Mouse (Mus musculus) E14TG2a.4 (cell line): ENCODE measurements at regions not wholly inside any gene's neighbourhood (a gene's known extent, or its start where the extent isn't known, plus 50 kb on each side); places are given as distances from the start of the nearest gene placed in this dataset.

ENCODE experiments used
- H3K27me3 ChIP-seq: 2 replicates; pipeline ENCODE4 v1.6.1; 2014; ENCODE audit warnings: low read length, control low read depth; ENCODE audit not compliant: insufficient read depth
- H3K36me3 ChIP-seq: 2 replicates; pipeline ENCODE4 v1.6.1; 2014; ENCODE audit warnings: low read length, control low read depth; ENCODE audit not compliant: insufficient read depth
- H3K4me1 ChIP-seq: replicated peaks from 2 replicates; pipeline ENCODE4 v1.6.1; 2014; ENCODE audit warnings: low read depth, low read length, control low read depth
- H3K4me3 ChIP-seq: replicated peaks from 2 replicates; pipeline ENCODE4 v1.5.1; 2014; ENCODE audit warnings: mild to moderate bottlenecking, low read length
- H3K9me3 ChIP-seq: 2 replicates; pipeline ENCODE4 v1.6.1; 2014; ENCODE audit warnings: low read length, control low read depth
- CTCF ChIP-seq: conservative IDR thresholded peaks from 2 replicates; pipeline ENCODE4 v1.5.1; 2014; ENCODE audit warnings: low read length
- NANOG ChIP-seq: IDR thresholded peaks from 2 replicates; pipeline ENCODE4 v1.6.1; 2014; ENCODE audit warnings: borderline replicate concordance, low read length, mixed read lengths
- POU5F1 ChIP-seq: IDR thresholded peaks from 2 replicates; pipeline ENCODE4 v1.6.1; 2014; ENCODE audit warnings: low read length, borderline replicate concordance

DNA sequence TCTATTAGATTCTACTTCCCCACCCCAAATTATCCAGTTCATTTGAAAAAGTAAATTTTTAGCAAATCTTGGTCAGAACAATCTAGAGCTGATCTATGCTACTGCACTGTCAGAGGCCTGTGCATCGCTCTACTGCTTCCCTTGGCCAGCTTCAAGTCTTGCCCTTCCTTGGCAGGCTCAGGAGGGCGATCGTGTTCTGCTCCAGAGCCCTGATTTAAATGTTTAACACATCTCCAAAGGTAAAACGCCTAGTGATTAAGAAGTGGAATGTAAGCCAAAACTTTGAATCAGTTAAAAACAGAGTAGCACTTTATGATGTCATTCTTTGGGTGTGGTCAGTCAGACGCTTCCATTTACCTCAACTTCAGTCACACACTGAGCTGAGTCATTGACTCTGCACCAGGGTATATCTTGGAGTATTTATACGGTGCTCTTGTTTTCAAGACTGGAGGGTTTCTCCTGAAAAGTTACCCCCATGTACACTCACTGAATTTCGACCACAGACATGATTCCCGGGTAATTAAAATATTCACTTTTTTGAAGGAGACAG, 502.2 kb downstream of the Efna5 start:
- no peaks in the 10 kb centered on the region for H3K27me3 ChIP-seq
- no peak overlapping the region for H3K4me3 ChIP-seq
- H3K36me3 ChIP-seq, result no peaks in the 10 kb centered on the region
- H3K9me3 ChIP-seq, result peaks cover 18% of the 10 kb centered on the region
- TF ChIP-seq CTCF, result no peak
- no peak for TF ChIP-seq POU5F1
- no peak for TF ChIP-seq NANOG
- H3K4me1 ChIP-seq, result no peaks in the 10 kb centered on the region

DNA sequence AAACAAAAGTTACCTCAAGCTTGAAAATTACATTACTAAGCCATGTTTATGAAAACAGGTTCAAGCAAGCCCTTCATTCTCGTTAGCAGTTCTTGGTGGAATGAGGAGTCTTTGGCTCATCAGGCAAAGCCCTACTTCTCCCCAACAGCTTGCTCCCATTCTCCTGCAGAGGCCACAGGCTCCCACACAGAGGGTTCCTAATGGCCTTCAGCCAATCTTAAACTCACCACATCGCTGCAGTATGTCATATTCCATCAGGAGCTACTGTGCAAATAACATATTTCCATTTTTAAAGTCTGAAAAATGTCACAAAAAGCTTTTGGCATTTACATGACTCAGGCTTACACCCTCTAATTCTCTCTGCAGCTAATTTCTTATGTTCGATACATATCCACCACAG, 512.0 kb downstream of the Efna5 start:
- H3K9me3 ChIP-seq, result no peaks in the 10 kb centered on the region
- no peak overlapping the region for H3K4me3 ChIP-seq
- no peaks in the 10 kb centered on the region for H3K36me3 ChIP-seq
- no peaks in the 10 kb centered on the region for H3K4me1 ChIP-seq
- TF ChIP-seq POU5F1 (no peak), NANOG (no peak), CTCF (no peak)
- no peaks in the 10 kb centered on the region for H3K27me3 ChIP-seq

DNA sequence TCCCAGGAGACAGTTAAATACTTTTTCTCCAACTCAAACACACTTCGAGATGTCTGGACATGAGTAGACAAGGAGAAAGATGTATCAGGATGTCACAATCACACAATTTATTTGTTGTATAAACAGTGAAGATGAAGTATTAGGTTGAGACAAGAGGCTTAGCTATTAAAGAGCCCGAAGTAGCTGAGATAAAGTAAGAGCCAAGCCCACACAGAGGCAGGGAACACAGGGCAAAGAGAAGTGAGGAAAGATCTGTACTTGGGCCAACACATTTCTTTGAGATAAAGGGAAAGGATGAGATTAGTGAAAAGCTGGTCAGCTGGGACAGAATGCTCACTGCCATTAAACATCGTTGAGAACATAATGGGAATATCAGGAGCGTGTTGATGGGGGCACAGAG, 513.2 kb downstream of the Efna5 start:
- H3K4me1 ChIP-seq, result no peaks in the 10 kb centered on the region
- H3K4me3 ChIP-seq, result no peak overlapping the region
- TF ChIP-seq POU5F1 (no peak), NANOG (no peak), CTCF (no peak)
- no peaks in the 10 kb centered on the region for H3K9me3 ChIP-seq
- no peaks in the 10 kb centered on the region for H3K36me3 ChIP-seq
- no peaks in the 10 kb centered on the region; the same call in 1 of the 2 replicates for H3K27me3 ChIP-seq

DNA sequence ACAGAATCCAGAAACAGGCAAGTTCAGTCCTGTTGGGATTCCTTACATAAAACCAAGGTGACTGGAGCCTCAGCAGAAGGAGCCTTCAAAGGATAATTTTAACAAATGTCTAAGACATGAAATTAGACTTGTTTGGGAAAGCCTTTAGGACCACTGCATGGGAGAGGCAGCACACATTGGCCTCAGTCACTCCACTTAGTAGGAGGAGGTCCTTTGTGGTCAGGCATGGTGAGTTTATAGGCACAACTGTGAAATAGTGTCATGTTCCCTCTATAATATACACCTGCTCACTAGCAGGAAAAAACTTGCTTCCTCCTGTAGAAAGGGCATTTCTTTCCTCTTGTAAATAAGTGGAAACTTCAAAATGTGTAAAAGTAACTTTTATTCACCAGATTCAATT, 522.8 kb downstream of the Efna5 start:
- no peak overlapping the region for H3K4me3 ChIP-seq
- H3K36me3 ChIP-seq, result no peaks in the 10 kb centered on the region
- H3K27me3 ChIP-seq, result no peaks in the 10 kb centered on the region; the same call in 1 of the 2 replicates
- no peaks in the 10 kb centered on the region for H3K4me1 ChIP-seq
- TF ChIP-seq POU5F1 (no peak), CTCF (no peak), NANOG (no peak)
- peaks cover 3% of the 10 kb centered on the region; the same call in 1 of the 2 replicates for H3K9me3 ChIP-seq

DNA sequence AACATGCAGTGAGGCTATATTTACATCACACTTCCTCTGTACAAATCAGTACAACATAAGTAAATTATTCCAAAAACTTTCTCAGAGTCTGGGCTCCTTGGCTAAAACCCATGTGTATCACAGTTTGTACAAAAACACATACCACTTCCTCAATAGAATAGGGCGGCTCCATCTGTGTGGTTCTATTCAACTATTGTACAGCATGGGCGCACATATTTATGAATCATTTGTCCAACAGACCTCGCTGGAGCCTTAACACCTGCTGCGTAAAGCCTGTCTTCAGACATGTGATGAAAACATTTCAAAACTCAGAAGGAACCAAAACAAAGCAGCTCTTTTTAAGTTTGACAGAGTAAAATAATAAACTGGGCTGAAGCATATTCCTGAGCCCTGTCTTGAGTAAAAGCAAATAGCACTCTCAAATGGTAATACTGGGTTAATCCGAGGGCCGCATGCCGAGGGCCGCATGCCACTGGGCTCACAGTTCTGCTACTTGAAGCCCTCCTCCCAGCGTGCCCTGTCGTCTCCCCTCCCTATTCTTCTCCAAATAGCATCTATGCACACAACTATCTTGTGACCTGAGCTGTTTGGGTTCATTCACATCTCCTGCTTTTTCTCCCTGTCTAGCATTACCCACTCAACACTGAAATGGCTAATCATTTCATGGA, 543.1 kb downstream of the Efna5 start:
- no peak for TF ChIP-seq POU5F1
- no peak for TF ChIP-seq NANOG
- no peak for TF ChIP-seq CTCF
- Histone ChIP-seq H3K36me3 (no peaks in the 10 kb centered on the region), H3K27me3 (no peaks in the 10 kb centered on the region), H3K4me1 (no peaks in the 10 kb centered on the region), H3K9me3 (no peaks in the 10 kb centered on the region), H3K4me3 (no peak overlapping the region)

DNA sequence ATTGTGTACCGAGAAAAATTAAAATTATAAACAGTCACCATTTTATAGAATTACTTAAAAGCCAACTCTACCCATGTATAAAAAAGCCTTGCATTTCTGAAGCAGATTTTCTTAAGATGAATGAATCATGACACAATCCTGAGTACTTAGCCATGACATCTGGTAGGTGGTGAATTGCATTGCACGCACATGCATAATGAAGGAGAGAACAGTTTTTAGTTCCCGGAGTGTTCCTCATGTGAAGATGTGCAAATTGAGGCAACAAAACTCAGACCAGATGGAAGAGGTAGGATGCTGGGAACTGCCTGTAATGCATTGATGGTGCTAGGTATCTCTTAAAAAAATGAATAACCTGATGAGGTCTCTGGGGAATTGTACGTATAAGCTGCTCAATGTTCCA, 550.9 kb downstream of the Efna5 start:
- H3K4me1 ChIP-seq, result no peaks in the 10 kb centered on the region
- no peak overlapping the region for H3K4me3 ChIP-seq
- H3K36me3 ChIP-seq, result no peaks in the 10 kb centered on the region
- TF ChIP-seq POU5F1, result no peak
- no peak for TF ChIP-seq NANOG
- no peak for TF ChIP-seq CTCF
- no peaks in the 10 kb centered on the region for H3K27me3 ChIP-seq
- H3K9me3 ChIP-seq, result no peaks in the 10 kb centered on the region

DNA sequence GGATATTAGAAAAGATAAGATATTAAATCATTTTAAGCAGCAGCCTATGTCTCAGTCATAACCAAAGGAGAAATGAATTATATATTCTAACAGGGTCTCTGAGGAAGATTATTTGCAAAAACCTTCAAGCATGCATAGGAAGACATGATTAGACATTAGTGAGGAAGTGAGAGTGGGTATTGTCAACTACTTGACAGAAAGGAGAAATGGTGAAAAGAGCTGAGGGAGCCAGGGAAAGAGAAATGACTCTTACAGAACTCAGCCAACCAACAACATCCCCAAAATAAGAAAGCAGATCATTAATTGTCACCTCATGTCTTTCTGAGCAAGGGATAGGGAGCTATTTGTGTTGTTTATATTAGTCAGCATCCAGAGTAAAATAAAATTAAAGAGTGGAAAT, 554.3 kb downstream of the Efna5 start:
- Histone ChIP-seq H3K9me3 (no peaks in the 10 kb centered on the region), H3K4me3 (no peak overlapping the region), H3K36me3 (no peaks in the 10 kb centered on the region), H3K27me3 (no peaks in the 10 kb centered on the region), H3K4me1 (no peaks in the 10 kb centered on the region)
- no peak for TF ChIP-seq NANOG
- TF ChIP-seq CTCF, result no peak

DNA sequence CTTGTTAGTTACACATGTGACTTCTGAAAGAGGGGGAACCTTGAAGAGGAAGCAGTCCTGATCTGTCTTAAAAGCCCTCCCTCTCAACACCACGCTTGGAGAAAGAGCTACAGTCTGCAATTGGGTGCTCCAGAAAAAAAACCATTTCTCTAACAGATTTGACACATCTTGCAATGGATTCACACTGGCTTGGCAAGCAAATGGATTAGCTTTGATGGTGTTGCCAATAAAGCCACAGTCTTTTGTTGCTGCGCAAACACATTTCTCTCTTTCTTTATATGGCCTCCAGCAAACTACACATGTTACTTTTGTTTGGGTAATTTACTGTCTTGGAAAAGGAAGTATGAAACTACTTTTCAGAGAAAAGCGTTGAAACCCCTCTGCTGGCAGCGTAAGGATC, 562.1 kb downstream of the Efna5 start:
- Histone ChIP-seq H3K9me3 (no peaks in the 10 kb centered on the region), H3K4me3 (no peak overlapping the region), H3K27me3 (no peaks in the 10 kb centered on the region), H3K36me3 (no peaks in the 10 kb centered on the region), H3K4me1 (no peaks in the 10 kb centered on the region)
- no peak for TF ChIP-seq POU5F1
- TF ChIP-seq CTCF, result no peak
- no peak for TF ChIP-seq NANOG

DNA sequence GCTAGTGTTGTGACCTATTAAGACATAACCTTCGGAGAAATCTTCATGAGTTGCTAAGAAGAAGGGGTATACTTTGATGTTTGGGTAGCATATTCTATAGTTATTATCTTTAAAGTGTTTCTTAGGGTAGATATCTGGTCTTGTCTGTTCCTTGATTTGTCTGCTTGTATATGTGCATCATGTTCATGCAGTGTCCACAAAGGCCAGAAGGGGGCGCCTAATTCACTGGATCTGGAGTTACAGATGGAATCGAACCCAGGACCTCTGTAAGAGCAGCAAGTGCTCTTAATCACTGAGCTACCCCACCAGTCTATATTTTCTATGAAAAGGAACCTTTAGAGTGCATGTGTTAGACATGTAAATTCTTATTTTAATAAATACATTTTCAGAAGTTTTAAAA, 571.1 kb downstream of the Efna5 start:
- no peaks in the 10 kb centered on the region for H3K36me3 ChIP-seq
- no peak overlapping the region for H3K4me3 ChIP-seq
- no peaks in the 10 kb centered on the region for H3K4me1 ChIP-seq
- H3K9me3 ChIP-seq, result peaks cover 3% of the 10 kb centered on the region; the same call in 1 of the 2 replicates
- H3K27me3 ChIP-seq, result no peaks in the 10 kb centered on the region
- TF ChIP-seq CTCF (peak; percentile 53), POU5F1 (no peak)
